Mouse (Mus musculus) left cerebral cortex, postnatal 4 days (tissue): ENCODE results near the gene Dhx32. TPM values are rescaled to one million over a fixed set of nuclear protein-coding genes. Genes with fewer than 3 reads are reported as not detected.

Experiments used
- DNase-seq: peaks from one replicate; pipeline ENCODE4 v3.0.0-alpha.2; 2022
- intact Hi-C: fragments of 180-260 bp; cut with DNase I; formaldehyde crosslinking; loops from one replicate; pipeline ENCODE4 v1.15.1; 2025
- total RNA-seq, 2 experiments: library from RNA; stranded (reverse); gene quantifications; 2 replicates each; pipeline ENCODE4 v1.2.3; 2021

The Dhx32 gene
- total RNA-seq, 2 experiments from 2014 or later = 48.1 to 52.0 TPM

GRCm38 (mm10) chr7:133775796-133776625 lies 6.5 kb downstream of the Dhx32 start:
- intact Hi-C loops = no loop called here
- DNase-seq = peak; percentile 37

- DNase-seq = no peak
- intact Hi-C loops = no loop called here
These were observed 7.3 kb downstream of the Dhx32 start for GRCm38 (mm10) chr7:133775179-133775578.

- intact Hi-C loops = no loop called here
- no peak for DNase-seq
These were observed 14.0 kb downstream of the Dhx32 start for GRCm38 (mm10) chr7:133768517-133768916.

GRCm38 (mm10) chr7:133768027-133768426 lies 14.5 kb downstream of the Dhx32 start:
- intact Hi-C loops = no loop called here
- peak; percentile 43 for DNase-seq

GRCm38 (mm10) chr7:133765849-133766243 lies 16.7 kb downstream of the Dhx32 start:
- peak; percentile 97 for DNase-seq
- intact Hi-C loops = no loop called here

GRCm38 (mm10) chr7:133765240-133765848 lies 17.2 kb downstream of the Dhx32 start:
- intact Hi-C loops = no loop called here
- no peak for DNase-seq

- DNase-seq = no peak
- intact Hi-C loops = no loop called here
These were observed 18.1 kb downstream of the Dhx32 start for GRCm38 (mm10) chr7:133764425-133764824.

- intact Hi-C loops = no loop called here
These were observed 19.8 kb downstream of the Dhx32 start for GRCm38 (mm10) chr7:133762696-133763095.

GRCm38 (mm10) chr7:133759611-133760353 lies 22.7 kb downstream of the Dhx32 start:
- no peak for DNase-seq
- intact Hi-C loops = no loop called here

More at GRCm38 (mm10) chr7:133762696-133763095, 19.8 kb downstream of the Dhx32 start:
- DNase-seq = no peak

- DNase-seq = no peak
- intact Hi-C loops = no loop called here
These were observed 23.8 kb downstream of the Dhx32 start for GRCm38 (mm10) chr7:133758716-133759115.

- intact Hi-C loops = no loop called here
- no peak for DNase-seq
These were observed 24.5 kb downstream of the Dhx32 start for GRCm38 (mm10) chr7:133757961-133758455.

- intact Hi-C loops = no loop called here
- DNase-seq = no peak
These were observed 31.4 kb downstream of the Dhx32 start for GRCm38 (mm10) chr7:133751163-133751562.

- no peak for DNase-seq
- intact Hi-C loops = no loop called here
These were observed 31.9 kb downstream of the Dhx32 start for GRCm38 (mm10) chr7:133750666-133751065.

- peak; percentile 76 for DNase-seq
These were observed 33.8 kb downstream of the Dhx32 start for GRCm38 (mm10) chr7:133748753-133749152.

GRCm38 (mm10) chr7:133747372-133747771 lies 35.2 kb downstream of the Dhx32 start:
- DNase-seq = no peak
- intact Hi-C loops = no loop called here

More at GRCm38 (mm10) chr7:133748753-133749152, 33.8 kb downstream of the Dhx32 start:
- intact Hi-C loops = no loop called here

- no peak for DNase-seq
- intact Hi-C loops = no loop called here
These were observed 37.8 kb downstream of the Dhx32 start for GRCm38 (mm10) chr7:133744701-133745100.

GRCm38 (mm10) chr7:133744209-133744608 lies 38.3 kb downstream of the Dhx32 start:
- DNase-seq = no peak
- intact Hi-C loops = no loop called here

GRCm38 (mm10) chr7:133743611-133744010 lies 38.9 kb downstream of the Dhx32 start:
- intact Hi-C loops = no loop called here
- peak; percentile 78 for DNase-seq

GRCm38 (mm10) chr7:133742530-133743325 lies 39.8 kb downstream of the Dhx32 start:
- intact Hi-C loops = no loop called here
- DNase-seq = no peak

- DNase-seq = no peak
- intact Hi-C loops = no loop called here
These were observed 42.0 kb downstream of the Dhx32 start for GRCm38 (mm10) chr7:133740558-133740957.
